Mouse (Mus musculus) ES-Bruce4 (cell line): ENCODE measurements around the gene Adgrb2. TPM values are rescaled to one million over a fixed set of nuclear protein-coding genes. Genes with fewer than 3 reads are reported as not detected.

Experiments used
- H3K27ac ChIP-seq: 2 replicates; pipeline ENCODE4 v1.5.1; 2012; ENCODE audit warnings: low read length, inconsistent platforms; ENCODE audit not compliant: insufficient read depth
- H3K27me3 ChIP-seq: 2 replicates; pipeline ENCODE4 v1.6.1; 2012; ENCODE audit warnings: mild to moderate bottlenecking, low read length, inconsistent platforms; ENCODE audit not compliant: control insufficient read depth, poor library complexity, insufficient read depth, severe bottlenecking
- H3K36me3 ChIP-seq: 2 replicates; pipeline ENCODE4 v1.6.1; 2012; ENCODE audit warnings: inconsistent platforms, mild to moderate bottlenecking, low read length, moderate library complexity; ENCODE audit not compliant: control insufficient read depth, poor library complexity, insufficient read depth, severe bottlenecking
- H3K4me1 ChIP-seq: one replicate; pipeline ENCODE4 v1.8.1; 2011; ENCODE audit warnings: low read length; ENCODE audit not compliant: control insufficient read depth, insufficient read depth
- H3K4me3 ChIP-seq: 2 replicates; pipeline ENCODE4 v1.5.1; 2011; ENCODE audit warnings: low read depth, mild to moderate bottlenecking, low read length
- H3K9ac ChIP-seq: 2 replicates; pipeline ENCODE4 v1.6.1; 2012; ENCODE audit warnings: low read depth, mild to moderate bottlenecking, inconsistent platforms; ENCODE audit not compliant: poor library complexity, severe bottlenecking
- H3K9me3 ChIP-seq: replicated peaks from 2 replicates; pipeline ENCODE4 v1.6.1; 2012; ENCODE audit warnings: mild to moderate bottlenecking, low read length, inconsistent platforms; ENCODE audit not compliant: control insufficient read depth, poor library complexity, insufficient read depth, severe bottlenecking
- CTCF ChIP-seq: IDR thresholded peaks from one replicate; pipeline ENCODE4 v1.8.1; 2011; ENCODE audit warnings: low read depth, low read length
- EP300 ChIP-seq: IDR thresholded peaks from 2 replicates; pipeline ENCODE4 v1.6.1; 2011; ENCODE audit warnings: low read depth, low read length; ENCODE audit not compliant: insufficient read depth
- POLR2A ChIP-seq: IDR thresholded peaks from one replicate; pipeline ENCODE4 v1.8.1; 2011; ENCODE audit warnings: low read length; ENCODE audit not compliant: insufficient read depth
- polyA plus RNA-seq: library from polyadenylated mRNA; stranded (reverse); fragments of >200 nt; gene quantifications from 2 replicates; pipeline ENCODE4 v1.2.4, GENCODE M21; 2011; ENCODE audit warnings: low read depth; ENCODE audit not compliant: missing spikeins, insufficient read depth, insufficient read length

The Adgrb2 gene
- polyA plus RNA-seq, 1 experiment = 4.9 TPM

DNA sequence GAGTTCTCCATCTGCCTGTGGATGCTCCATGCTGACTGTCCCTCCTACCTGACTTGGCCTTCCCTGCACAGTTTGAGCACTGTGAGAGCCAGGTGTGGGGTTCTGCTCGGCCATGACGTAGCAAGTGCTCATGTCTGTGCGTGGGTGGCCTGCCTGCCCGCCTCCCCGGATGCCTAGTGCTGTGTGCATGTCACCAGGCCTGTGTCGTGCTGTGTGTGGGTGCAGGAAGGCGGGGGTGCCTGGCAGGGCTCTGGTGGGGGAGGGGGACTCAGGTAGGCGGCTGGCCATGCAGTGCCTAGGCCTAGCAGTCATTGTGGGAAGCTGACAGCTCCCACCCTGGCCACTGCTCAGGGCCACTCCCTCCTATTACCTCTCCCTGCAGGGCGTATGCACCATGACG is 28.4 kb downstream of the Adgrb2 start:
- no peaks in the 10 kb centered on the region for H3K36me3 ChIP-seq
- no peaks in the 10 kb centered on the region for H3K4me1 ChIP-seq
- H3K4me3 ChIP-seq = no peak overlapping the region
- H3K27ac ChIP-seq = no peak overlapping the region
- TF ChIP-seq EP300 = no peak
- no peak for TF ChIP-seq POLR2A
- no peak for TF ChIP-seq CTCF
- no peak overlapping the region for H3K9ac ChIP-seq
- no peaks in the 10 kb centered on the region for H3K9me3 ChIP-seq
- no peaks in the 10 kb centered on the region for H3K27me3 ChIP-seq

DNA sequence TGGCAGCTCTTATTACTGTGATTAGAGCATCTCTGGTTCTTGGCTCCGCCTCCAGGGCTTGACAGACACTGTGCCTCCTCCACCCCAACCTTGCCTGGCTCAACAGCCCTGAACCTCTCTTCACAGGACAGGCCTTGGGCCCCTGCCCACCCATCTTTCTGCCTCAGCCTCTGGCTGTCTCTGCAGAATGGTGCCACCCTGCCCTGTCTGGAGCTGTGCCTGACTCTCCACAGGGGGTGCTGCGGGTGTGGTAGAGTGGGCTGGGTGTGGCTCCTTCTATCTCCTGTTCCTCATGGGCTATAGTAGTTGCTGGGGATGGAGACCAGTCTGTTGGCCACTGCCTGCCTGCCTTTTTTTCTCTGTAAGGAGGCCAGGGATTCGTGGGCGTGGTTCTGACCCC is 31.3 kb downstream of the Adgrb2 start:
- H3K9ac ChIP-seq = no peak overlapping the region
- no peaks in the 10 kb centered on the region for H3K9me3 ChIP-seq
- no peaks in the 10 kb centered on the region for H3K36me3 ChIP-seq
- no peaks in the 10 kb centered on the region for H3K4me1 ChIP-seq
- TF ChIP-seq EP300 (no peak), POLR2A (no peak), CTCF (no peak)
- no peak overlapping the region for H3K27ac ChIP-seq
- no peak overlapping the region for H3K4me3 ChIP-seq
- no peaks in the 10 kb centered on the region for H3K27me3 ChIP-seq

DNA sequence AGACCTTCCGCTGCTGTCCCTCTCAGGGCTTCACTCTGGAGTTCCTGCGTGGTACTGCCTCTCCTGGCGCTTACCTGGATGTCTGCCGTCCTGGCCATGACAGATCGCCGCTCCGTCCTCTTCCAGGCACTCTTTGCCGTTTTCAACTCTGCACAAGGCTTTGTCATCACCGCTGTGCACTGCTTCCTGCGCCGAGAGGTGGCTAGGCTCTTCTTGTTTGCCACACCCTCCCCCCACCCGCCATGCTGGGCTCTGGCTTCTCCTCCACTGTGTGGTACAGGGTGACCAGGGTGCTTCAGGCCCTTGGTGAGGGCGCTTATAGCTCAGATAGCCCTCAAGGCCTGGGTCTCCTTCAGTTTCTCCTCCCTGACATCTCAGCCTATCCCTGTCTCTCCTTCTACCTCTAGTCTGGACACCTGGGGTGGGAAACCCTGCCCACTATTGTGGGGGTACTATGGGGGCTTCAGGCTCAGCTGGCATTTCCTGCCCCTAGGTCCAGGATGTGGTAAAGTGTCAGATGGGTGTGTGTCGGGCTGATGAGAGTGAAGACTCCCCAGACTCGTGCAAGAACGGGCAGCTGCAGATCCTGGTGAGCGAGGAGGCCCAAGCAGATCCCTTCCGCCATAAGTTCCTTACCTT is 32.5 kb downstream of the Adgrb2 start:
- H3K9ac ChIP-seq = no peak overlapping the region
- no peaks in the 10 kb centered on the region for H3K9me3 ChIP-seq
- H3K36me3 ChIP-seq = no peaks in the 10 kb centered on the region
- no peak overlapping the region for H3K27ac ChIP-seq
- no peaks in the 10 kb centered on the region for H3K27me3 ChIP-seq
- TF ChIP-seq POLR2A (no peak), EP300 (no peak), CTCF (no peak)
- H3K4me3 ChIP-seq = no peak overlapping the region
- no peaks in the 10 kb centered on the region for H3K4me1 ChIP-seq

DNA sequence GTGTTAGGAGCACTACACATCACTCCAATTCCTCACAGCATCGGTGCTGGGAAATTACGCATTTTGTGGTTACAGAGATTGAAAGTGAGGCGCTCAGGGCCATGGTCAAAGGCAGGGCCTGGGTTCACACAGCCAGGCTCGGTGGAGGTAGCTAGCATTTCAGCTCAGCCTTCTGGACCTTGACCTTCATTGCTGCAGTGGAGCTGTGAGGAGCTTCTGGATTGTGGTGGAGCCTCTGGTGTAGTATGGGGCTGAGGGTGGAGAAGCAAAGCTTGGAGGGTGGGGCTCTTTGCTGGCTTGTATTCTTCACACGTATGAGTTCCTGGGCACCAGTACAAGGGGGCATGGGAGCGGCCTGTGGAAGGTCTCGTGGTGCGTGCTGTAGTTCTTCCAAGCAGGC is 38.3 kb downstream of the Adgrb2 start:
- TF ChIP-seq EP300 = no peak
- TF ChIP-seq CTCF = no peak
- TF ChIP-seq POLR2A = no peak

DNA sequence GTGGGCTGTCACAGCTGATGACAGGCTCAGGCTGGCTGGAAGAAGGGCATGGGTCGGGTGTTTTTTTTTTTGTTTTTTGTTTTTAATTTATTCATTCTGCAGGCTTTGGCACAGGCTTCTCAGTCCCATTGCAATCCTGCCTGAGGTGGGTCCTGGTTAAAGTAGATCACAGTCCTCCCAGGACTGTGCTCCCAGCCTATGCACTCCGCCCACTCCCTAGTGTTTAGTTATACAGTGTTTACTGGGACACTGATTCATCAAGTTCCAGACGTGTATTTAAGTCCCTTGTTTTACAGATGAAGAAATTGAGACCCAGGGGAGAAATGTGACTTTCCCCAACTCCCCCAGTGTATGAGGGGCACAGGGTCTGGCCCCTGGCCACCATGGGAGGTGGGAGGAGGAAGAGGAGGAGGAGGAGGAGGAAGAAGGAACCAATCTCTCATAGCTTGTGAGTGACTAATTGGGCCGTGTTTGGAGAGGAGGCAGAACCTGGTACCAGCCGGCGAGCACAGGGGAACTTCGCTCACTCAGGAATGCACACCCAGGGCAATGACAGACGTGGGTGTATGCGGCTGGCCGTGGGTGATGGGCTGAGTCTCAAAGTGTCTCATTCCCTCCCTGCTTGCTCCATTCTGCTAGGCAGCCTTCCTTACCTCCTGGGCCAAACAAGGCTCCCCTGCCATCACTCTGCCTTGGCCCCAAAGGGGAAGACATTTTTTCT is 39.0 kb downstream of the Adgrb2 start:
- H3K9ac ChIP-seq = no peak overlapping the region
- no peaks in the 10 kb centered on the region for H3K4me1 ChIP-seq
- TF ChIP-seq EP300 = no peak
- no peak for TF ChIP-seq CTCF
- TF ChIP-seq POLR2A = no peak
- 0 out of 2 replicates have a peak, but pooled peaks cover 1% of the 10 kb centered on the region for H3K27me3 ChIP-seq
- H3K36me3 ChIP-seq = no peaks in the 10 kb centered on the region
- H3K9me3 ChIP-seq = no peaks in the 10 kb centered on the region
- no peak overlapping the region for H3K4me3 ChIP-seq
- no peak overlapping the region for H3K27ac ChIP-seq

More for the DNA sequence above, 38.3 kb downstream of the Adgrb2 start:
- 0 out of 2 replicates have a peak, but pooled peaks cover under 1% of the 10 kb centered on the region for H3K27me3 ChIP-seq
- no peaks in the 10 kb centered on the region for H3K36me3 ChIP-seq
- H3K4me3 ChIP-seq = no peak overlapping the region
- no peaks in the 10 kb centered on the region for H3K9me3 ChIP-seq
- no peak overlapping the region for H3K9ac ChIP-seq
- H3K27ac ChIP-seq = no peak overlapping the region
- no peaks in the 10 kb centered on the region for H3K4me1 ChIP-seq

DNA sequence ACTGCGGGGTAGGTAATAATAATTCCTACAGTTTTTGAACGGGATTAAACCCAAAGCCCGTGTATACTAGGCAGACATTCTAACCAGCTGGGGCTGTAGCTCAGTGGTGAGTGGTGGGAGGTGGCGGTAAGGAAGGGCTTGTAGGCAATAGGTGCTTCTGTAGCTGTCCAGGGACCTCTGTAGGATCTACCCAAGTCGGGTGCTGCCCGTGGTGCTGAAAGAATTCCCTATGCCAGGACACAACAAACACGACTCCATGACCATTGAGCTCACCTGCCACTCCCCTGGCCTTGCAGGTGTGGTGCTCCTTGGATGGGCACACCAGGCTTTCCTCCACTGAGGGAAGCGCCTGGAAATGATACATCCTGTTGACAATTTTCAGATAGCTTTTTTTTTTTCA is 40.9 kb downstream of the Adgrb2 start:
- Histone ChIP-seq H3K4me1 (no peaks in the 10 kb centered on the region), H3K9me3 (no peaks in the 10 kb centered on the region), H3K9ac (no peak overlapping the region), H3K36me3 (no peaks in the 10 kb centered on the region), H3K27ac (no peak overlapping the region), H3K27me3 (0 out of 2 replicates have a peak, but pooled peaks cover 1% of the 10 kb centered on the region), H3K4me3 (no peak overlapping the region)
- TF ChIP-seq CTCF = no peak
- no peak for TF ChIP-seq EP300
- TF ChIP-seq POLR2A = no peak
